Mouse (Mus musculus): ENCODE data around the gene Sipa1. TPM values are rescaled to one million over a fixed set of nuclear protein-coding genes. Genes with fewer than 3 reads are reported as not detected.
"Not testable (repeated sequence)": the region's sequence is repeated elsewhere in the genome, so short reads cannot be mapped to it uniquely, and the experiment has no call there.

Sipa1 gene
- total RNA-seq, 2 experiments from 2014 or later, result 41.1 to 45.6 TPM

DNA sequence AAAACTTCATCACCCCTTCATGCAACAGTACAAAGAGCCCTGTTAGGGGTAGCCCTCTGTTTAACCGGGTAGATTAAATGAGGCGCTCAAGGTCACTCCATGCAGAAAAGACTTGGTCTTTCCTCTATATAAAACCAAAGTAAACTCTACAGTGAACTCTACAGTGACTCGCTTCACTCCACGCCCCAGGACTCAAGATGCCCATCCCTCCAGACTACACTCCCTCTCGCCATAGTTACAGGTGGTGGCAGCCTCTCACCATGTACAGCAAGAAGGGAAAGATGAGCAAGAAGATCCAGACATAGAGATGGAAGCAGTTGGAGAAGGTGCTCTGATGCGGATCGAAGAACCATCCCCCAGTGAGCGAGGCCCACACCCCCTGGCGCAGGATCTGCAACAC, 24.2 kb upstream of the Sipa1 start:
- no peak for DNase-seq (ENCODE audit: low spot score in 2 of 2)

DNA sequence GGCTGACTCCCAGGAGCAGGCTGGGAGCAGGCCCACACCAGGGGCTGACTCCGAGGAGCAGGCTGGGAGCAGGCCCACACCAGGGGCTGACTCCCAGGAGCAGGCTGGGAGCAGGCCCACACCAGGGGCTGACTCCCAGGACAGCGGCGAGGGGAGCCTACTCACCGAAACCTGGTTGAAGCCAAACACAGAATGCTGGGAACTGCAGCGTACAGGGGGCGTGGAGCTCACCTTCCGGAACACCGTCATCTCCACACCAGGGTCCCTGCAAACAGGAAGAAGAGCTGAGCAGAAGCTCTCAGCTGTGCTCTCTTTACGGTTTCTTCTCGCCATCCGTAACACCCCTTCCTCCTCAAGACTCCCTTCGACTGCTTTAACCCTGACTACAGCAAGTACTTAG, 23.4 kb upstream of the Sipa1 start:
- not testable (repeated sequence) for DNase-seq (ENCODE audit: low spot score in 2 of 2)

DNA sequence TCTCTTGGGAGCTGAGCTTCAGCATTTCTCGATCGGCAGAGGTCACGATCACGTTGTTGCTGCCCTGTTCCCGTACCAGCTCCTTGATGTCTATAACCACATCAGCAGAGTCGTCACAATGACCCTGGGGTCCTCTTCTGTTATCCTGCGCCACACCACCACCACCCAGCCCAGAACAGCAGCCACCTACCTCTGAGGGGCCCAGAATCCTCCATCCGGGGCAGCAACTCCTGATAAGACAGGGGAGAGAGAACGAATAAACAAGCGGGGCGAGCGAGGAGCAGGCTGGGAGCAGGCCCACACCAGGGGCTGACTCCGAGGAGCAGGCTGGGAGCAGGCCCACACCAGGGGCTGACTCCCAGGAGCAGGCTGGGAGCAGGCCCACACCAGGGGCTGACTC, 22.9 kb upstream of the Sipa1 start:
- DNase-seq (ENCODE audit: low spot score in 2 of 2), result no peak

DNA sequence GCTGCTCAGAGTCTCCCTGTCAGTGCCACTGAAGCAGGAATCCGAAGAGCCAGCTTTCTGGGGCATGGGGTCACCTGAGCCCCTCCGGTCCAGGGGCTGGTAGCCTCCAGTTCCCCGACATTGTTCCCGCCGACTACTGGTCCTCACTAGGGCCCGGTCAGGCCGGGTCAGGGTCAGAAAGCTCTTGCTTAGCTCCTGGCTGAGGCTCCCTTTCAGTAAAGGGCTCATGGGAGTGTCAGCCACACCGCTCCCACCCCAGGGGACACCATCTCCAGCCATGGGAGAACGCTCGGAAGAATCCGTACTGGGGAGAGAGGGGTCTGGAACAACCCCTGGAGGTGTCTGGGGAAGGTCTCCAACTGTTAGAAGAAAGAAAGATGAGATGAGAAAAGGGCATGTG, 22.4 kb upstream of the Sipa1 start:
- no peak for DNase-seq (ENCODE audit: low spot score in 2 of 2)

DNA sequence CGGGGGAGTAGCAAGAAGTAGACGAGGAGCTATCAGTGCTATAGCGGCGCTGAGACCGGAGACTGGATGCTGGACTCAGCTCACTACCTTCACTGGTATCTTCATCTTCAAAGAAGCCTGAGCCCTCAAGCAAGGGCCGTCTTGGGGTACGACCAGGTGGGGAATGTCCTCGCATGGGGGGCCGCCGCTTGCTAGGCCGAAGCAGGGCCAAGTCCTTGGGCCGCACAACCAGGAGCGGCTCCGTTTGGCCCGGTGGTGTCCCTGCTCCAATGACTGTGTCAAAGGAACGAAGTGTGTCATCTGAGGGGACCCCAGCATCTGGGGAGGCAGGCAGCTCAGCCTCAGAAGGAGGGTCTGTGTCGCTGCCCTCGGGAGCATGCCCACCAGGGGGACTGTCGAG, 21.9 kb upstream of the Sipa1 start:
- no peak for DNase-seq (ENCODE audit: low spot score in 2 of 2)

- DNase-seq (ENCODE audit: low spot score in 2 of 2), result no peak
Observed at GRCm38 (mm10) chr19:5684985-5685384, 21.5 kb upstream of the Sipa1 start.

GRCm38 (mm10) chr19:5684236-5684635, 20.7 kb upstream of the Sipa1 start:
- DNase-seq (ENCODE audit: low spot score in 2 of 2), result no peak

GRCm38 (mm10) chr19:5680432-5680831, 16.9 kb upstream of the Sipa1 start:
- no peak for DNase-seq (ENCODE audit: low spot score in 2 of 2)

- DNase-seq (ENCODE audit: low spot score in 2 of 2), result no peak
Observed at GRCm38 (mm10) chr19:5668372-5668771, 4.9 kb upstream of the Sipa1 start.

DNA sequence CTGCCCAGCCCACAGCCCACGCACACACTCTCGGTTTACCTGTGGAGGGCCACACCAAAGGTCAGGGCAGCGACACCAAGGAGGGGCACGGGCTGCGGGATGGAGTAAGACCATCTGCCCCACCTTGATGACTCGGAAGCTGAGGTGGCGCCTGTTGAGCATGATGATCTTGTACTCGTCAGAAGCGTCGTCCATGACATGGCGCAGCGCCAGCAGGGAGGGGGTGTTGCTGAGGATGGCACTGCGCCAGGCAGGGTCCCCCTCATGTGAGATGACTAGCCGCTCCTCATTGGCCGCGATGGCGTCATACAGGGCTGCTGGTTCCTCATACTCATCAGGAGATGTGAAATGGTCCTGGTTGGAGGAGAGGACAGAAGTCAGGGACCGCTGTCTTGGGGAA, 2.9 kb upstream of the Sipa1 start:
- DNase-seq (ENCODE audit: low spot score in 2 of 2), result no peak

- DNase-seq (ENCODE audit: low spot score in 2 of 2), result no peak
Observed at GRCm38 (mm10) chr19:5665465-5665864, 2.0 kb upstream of the Sipa1 start.

DNA sequence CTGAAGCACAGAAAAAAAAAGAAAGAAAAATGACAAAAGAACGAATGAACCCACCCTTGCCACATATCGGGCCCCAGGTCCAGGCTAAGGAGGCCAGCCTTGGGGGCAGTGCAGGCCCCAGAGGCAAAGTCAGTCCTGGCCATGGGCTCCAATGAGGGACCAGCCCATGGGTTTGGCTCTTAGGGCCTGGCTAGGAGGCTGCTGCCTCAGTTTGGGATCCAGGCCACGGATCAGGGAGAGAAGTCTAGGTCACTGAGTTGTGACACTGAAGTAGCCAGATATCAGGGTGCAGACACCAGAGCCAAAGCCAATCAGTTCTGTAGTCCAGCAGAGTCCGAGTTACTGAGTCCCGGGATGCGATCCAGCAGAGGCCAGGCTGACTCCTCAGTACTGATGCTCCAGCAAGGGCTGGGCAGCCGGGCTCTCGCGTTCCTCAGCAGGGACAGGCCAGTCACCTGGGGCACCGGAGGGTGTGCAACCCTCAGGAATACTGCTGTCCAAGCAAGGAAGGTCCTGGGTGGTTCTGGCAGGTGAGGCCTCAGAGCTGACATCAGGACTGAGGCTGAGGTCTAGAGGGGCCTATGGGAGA, 1.3 kb upstream of the Sipa1 start:
- DNase-seq (ENCODE audit: low spot score in 2 of 2), result no peak

GRCm38 (mm10) chr19:5662310-5662709, 1.2 kb downstream of the Sipa1 start:
- no peak for DNase-seq (ENCODE audit: low spot score in 2 of 2)

DNA sequence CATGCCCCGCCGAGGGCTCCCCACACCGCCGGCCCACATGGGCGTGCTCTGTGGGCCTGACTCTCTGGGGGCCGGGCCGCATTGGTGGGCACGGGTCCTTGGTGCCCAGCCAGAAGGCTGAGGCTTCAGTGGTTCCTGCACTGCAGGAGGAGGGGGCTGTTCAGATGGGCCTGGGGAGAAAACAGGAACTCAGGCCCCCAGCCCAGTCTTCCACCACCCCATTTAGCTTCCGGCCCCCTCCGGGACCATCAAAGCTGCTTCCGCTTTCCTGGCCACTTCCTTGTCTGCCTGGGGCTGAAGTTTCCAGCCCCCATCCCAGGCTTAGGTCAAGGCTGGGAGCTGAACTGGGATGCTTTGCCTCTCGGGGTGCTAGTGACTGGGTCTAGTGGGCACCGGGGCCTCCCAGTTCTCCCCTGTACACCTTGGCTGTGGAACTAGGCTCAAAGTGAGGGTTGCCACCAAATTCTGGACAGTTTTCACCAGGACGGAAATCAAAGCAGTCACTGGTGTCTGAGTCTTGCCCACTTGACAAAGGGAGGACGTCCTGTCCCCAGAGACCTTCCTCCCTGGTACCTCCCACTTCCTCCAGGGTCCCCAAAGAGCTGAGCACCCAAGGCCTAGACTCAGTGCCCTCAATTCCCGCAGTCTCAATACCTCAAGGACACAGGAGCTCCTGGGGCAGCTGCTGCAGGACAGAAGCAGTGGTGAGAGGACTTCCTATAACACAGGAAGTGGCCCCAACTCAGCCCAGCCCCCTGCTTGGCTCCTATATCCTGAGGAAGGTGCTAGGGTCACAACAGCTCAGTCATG, 2.4 kb downstream of the Sipa1 start:
- no peak for DNase-seq (ENCODE audit: low spot score in 2 of 2)

- DNase-seq (ENCODE audit: low spot score in 2 of 2), result no peak
Observed at GRCm38 (mm10) chr19:5654720-5655298, 8.7 kb downstream of the Sipa1 start.

DNA sequence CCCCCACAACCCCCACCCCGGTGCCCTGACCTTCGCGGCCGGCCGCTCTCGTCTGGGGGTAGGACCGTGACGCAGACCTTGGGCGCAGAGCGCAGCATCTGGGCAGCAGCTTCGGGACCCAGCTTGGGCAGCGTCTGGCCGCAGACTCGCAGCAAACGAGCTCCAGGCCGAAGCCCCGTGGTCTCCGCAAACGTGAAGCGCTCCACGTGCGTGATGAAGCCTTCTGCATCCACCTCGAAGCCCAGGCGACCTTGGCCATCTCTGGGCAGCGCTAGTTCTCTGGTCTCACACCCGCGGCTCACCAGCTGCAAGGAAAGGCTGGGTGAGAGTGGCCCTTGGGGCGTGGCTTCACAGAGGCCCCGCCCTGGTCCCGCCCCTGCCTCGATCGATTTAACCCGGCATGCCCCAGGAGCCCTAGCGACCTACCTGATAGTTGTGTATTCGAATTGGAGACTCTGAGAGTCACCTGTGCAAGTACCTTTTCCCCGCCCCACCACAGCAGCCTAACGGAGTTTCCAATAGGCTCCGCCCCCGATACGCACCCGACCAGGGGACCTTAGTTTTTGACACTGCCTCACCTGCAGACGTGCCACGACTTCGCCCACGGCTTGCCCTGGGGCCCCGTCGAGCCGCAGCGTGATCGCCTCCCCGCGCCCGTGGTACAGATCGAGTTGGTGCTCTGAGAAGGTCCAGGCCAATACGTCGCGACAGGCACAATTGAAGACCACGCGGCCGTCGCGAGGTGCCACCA, 9.4 kb downstream of the Sipa1 start:
- no peak for DNase-seq (ENCODE audit: low spot score in 2 of 2)

DNA sequence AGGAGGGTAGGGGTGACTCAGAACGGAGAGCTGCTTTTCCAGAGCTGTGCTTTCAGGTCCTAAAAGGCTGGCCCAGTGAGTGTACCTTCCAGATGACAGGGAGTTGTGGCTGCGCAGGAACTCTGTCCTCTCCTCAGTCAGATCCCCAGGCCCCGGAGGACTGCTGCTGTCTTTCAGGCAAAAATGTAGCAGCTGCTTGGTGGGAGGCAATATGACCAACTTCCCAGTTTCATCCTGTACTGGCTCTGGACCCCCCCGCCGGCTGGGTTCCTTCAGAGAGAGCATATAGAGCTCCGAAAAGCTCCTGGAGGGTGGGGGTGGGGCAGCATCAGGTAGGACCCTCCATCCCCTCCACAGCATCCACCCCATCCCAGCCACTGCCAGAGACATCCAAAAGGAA, 10.9 kb downstream of the Sipa1 start:
- no peak for DNase-seq (ENCODE audit: low spot score in 2 of 2)

GRCm38 (mm10) chr19:5651502-5652274, 11.8 kb downstream of the Sipa1 start:
- DNase-seq (ENCODE audit: low spot score in 2 of 2), result no peak

DNA sequence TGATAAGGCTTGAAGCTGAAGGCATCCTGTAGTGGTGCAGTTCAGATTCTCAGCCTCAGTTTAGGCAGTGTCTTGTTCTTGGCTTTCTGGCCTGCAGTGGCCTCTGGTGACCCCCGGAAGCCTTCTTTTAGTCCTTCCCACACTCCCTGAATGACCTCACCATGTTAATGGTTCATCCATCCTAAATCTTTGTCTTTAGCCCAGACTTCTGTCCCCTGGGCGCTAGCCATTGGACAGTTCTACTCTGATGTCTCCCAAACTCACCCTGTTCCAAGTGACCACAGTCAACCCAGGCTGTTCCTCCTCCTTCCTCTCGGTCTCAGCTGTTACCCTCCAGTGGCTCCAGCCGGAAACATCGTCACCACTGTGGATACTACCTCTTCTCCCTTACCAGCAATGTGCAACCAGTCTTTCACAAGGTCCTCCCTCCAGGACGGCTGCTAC, 14.2 kb downstream of the Sipa1 start:
- DNase-seq (ENCODE audit: low spot score in 2 of 2), result peak in 1 of 2 experiments; percentile 42

GRCm38 (mm10) chr19:5648401-5649297, 14.9 kb downstream of the Sipa1 start:
- peak; percentile 77 for DNase-seq (ENCODE audit: low spot score in 2 of 2)
